Mouse (Mus musculus) ES-E14 (cell line): ENCODE results near the gene Ttc5. TPM values are rescaled to one million over a fixed set of nuclear protein-coding genes. Genes with fewer than 3 reads are reported as not detected.
"Not testable (repeated sequence)": the region's sequence is repeated elsewhere in the genome, so short reads cannot be mapped to it uniquely, and the experiment has no call there.

Experiments used
- DNase-seq: peaks from one replicate; pipeline ENCODE4 v3.0.0-alpha.2; 2013; ENCODE audit warnings: low read depth, low spot score
- H3K27ac ChIP-seq: 2 replicates; pipeline ENCODE4 v1.5.1; 2012; ENCODE audit warnings: low read depth, mild to moderate bottlenecking, low read length, moderate library complexity, mixed read lengths; ENCODE audit not compliant: poor library complexity, insufficient read depth, severe bottlenecking
- H3K36me3 ChIP-seq: 2 replicates; pipeline ENCODE4 v1.6.1; 2012; ENCODE audit warnings: mild to moderate bottlenecking, low read length, moderate library complexity, mixed read lengths; ENCODE audit not compliant: control insufficient read depth, poor library complexity, insufficient read depth, severe bottlenecking
- H3K4me1 ChIP-seq, 2 experiments: fragments of 150-350 bp in 1 of 2; sonication (generic) in 1 of 2; 2 replicates each; pipeline ENCODE4 v1.6.1; 2012; ENCODE audit warnings: low read length in 2 of 2, mild to moderate bottlenecking in 1 of 2, mixed read lengths in 1 of 2; ENCODE audit not compliant: control insufficient read depth in 2 of 2, insufficient read depth in 2 of 2, poor library complexity in 1 of 2
- H3K4me3 ChIP-seq, 2 experiments: fragments of 150-350 bp in 1 of 2; sonication (generic) in 1 of 2; 2 replicates each; pipeline ENCODE4 v1.5.1; 2012; ENCODE audit warnings: low read length in 2 of 2, low read depth in 1 of 2, mild to moderate bottlenecking in 1 of 2, mixed read lengths in 1 of 2; ENCODE audit not compliant: insufficient read depth in 1 of 2, poor library complexity in 1 of 2, severe bottlenecking in 1 of 2
- H3K9ac ChIP-seq: 2 replicates; pipeline ENCODE4 v1.6.1; 2012; ENCODE audit warnings: low read depth, mild to moderate bottlenecking, low read length, mixed read lengths; ENCODE audit not compliant: poor library complexity, insufficient read depth, severe bottlenecking
- H3K9me3 ChIP-seq: fragments of 150-350 bp; sonication (generic); 2 replicates; pipeline ENCODE4 v1.6.1; 2012; ENCODE audit warnings: low read depth, mild to moderate bottlenecking, low read length; ENCODE audit not compliant: control insufficient read depth, insufficient read depth
- CHD2 ChIP-seq: IDR thresholded peaks from 2 replicates; pipeline ENCODE4 v1.6.1; 2014; ENCODE audit warnings: mild to moderate bottlenecking, low read depth, low read length, inconsistent platforms
- HCFC1 ChIP-seq: IDR thresholded peaks from 2 replicates; pipeline ENCODE4 v1.6.1; 2012; ENCODE audit warnings: low read length, inconsistent platforms, borderline replicate concordance; ENCODE audit not compliant: insufficient read depth
- MAFK ChIP-seq: IDR thresholded peaks from 2 replicates; pipeline ENCODE4 v1.6.1; 2014; ENCODE audit warnings: mild to moderate bottlenecking, low read depth, low read length, inconsistent platforms; ENCODE audit not compliant: insufficient read depth
- ZC3H11A ChIP-seq: IDR thresholded peaks from 2 replicates; pipeline ENCODE4 v1.6.1; 2012; ENCODE audit warnings: low read depth, mild to moderate bottlenecking, inconsistent platforms, low read length, borderline replicate concordance
- ZNF384 ChIP-seq: IDR thresholded peaks from 2 replicates; pipeline ENCODE4 v1.6.1; 2012; ENCODE audit warnings: low read depth, low read length, inconsistent platforms
- in situ Hi-C, 2 experiments: fragments of 600-800 bp; cut with MboI; formaldehyde crosslinking; loops; one replicate each; pipeline ENCODE4 v1.15.1; 2025; ENCODE audit warnings: low sequenced_read_pairs in 2 of 2, inconsistent platforms in 1 of 2; ENCODE audit not compliant: unreplicated experiment in 2 of 2
- total RNA-seq: library from RNA; depleted of rRNA; stranded (reverse); fragments of 300-350 nt; gene quantifications from 2 replicates; pipeline ENCODE4 v1.2.3, GENCODE M21; 2012; rRNA removed

The Ttc5 gene
- total RNA-seq, 1 experiment = 28.4 TPM

- no peak for DNase-seq
- H3K9ac ChIP-seq = no peak overlapping the region
- H3K36me3 ChIP-seq = no peaks in the 10 kb centered on the region
- in situ Hi-C loops = loop anchor here in 1 of 2 experiments (25.0 kb wide), 1 partner anchor 103 kb away; the partner anchor contains the start of genes Olfr745 and Olfr746
- H3K27ac ChIP-seq = no peak overlapping the region
- H3K4me3 ChIP-seq = no peak overlapping the region
- TF ChIP-seq ZC3H11A (no peak), HCFC1 (no peak), MAFK (no peak), ZNF384 (no peak), CHD2 (no peak)
- H3K4me1 ChIP-seq = no peaks in the 10 kb centered on the region
- no peaks in the 10 kb centered on the region; the same call in 1 of the 2 replicates for H3K9me3 ChIP-seq
Measured at GRCm38 (mm10) chr14:50740334-50740733, 45.0 kb downstream of the Ttc5 start.

- H3K4me1 ChIP-seq, H3K9ac ChIP-seq, in situ Hi-C loops, H3K9me3 ChIP-seq, DNase-seq, H3K4me3 ChIP-seq, H3K36me3 ChIP-seq, H3K27ac ChIP-seq: not testable (repeated sequence)
Measured at GRCm38 (mm10) chr14:50722371-50722770, 62.9 kb downstream of the Ttc5 start.

GRCm38 (mm10) chr14:50719875-50720274 is 65.4 kb downstream of the Ttc5 start:
- H3K9ac ChIP-seq, in situ Hi-C loops, H3K4me3 ChIP-seq, H3K27ac ChIP-seq, H3K36me3 ChIP-seq, H3K4me1 ChIP-seq, DNase-seq, H3K9me3 ChIP-seq: not testable (repeated sequence)

Other genes with a start within 250 kb of the Ttc5 start
- not detected in 2 replicates for gene Olfr744, start 170.6 kb downstream of the Ttc5 start, total RNA-seq
- gene Olfr745, start 146.1 kb downstream of the Ttc5 start, total RNA-seq = not detected in 2 replicates
- not detected in 2 replicates for gene Olfr746, start 138.4 kb downstream of the Ttc5 start, total RNA-seq
- gene Olfr747, start 92.3 kb downstream of the Ttc5 start, total RNA-seq = not detected in 2 replicates
- not detected in 2 replicates for gene Olfr748, start 78.1 kb downstream of the Ttc5 start, total RNA-seq
- not detected in 2 replicates for gene Olfr749, start 40.4 kb downstream of the Ttc5 start, total RNA-seq
- 24.1 and 29.4 TPM in 2 replicates for gene Ccnb1ip1, start 22.2 kb upstream of the Ttc5 start, total RNA-seq
- gene Parp2, start 22.3 kb upstream of the Ttc5 start, total RNA-seq = 44.7 and 115 TPM in 2 replicates
- 11.5 and 19.5 TPM in 2 replicates for gene Tep1, start 85.0 kb upstream of the Ttc5 start, total RNA-seq
- gene Klhl33, start 112.0 kb upstream of the Ttc5 start, total RNA-seq = 0.09 and 0.32 TPM in 2 replicates
- gene Osgep, start 139.4 kb upstream of the Ttc5 start, total RNA-seq = 19.1 and 34.9 TPM in 2 replicates
- 127 and 205 TPM in 2 replicates for gene Apex1, start 139.4 kb upstream of the Ttc5 start, total RNA-seq
- 19.4 and 42.3 TPM in 2 replicates for gene Pip4p1, start 145.3 kb upstream of the Ttc5 start, total RNA-seq
- 74.8 and 115 TPM in 2 replicates for gene Pnp, start 145.6 kb upstream of the Ttc5 start, total RNA-seq
- 25.4 and 26.2 TPM in 2 replicates for gene Gm49342, start 159.0 kb upstream of the Ttc5 start, total RNA-seq
- gene Pnp2, start 170.5 kb upstream of the Ttc5 start, total RNA-seq = 1.1 and 2.2 TPM in 2 replicates
- not detected in 2 replicates for gene Rnase10, start 222.2 kb upstream of the Ttc5 start, total RNA-seq